Mouse (Mus musculus) heart, embryonic 16.5 days (tissue): Measurements from ENCODE around the gene Pyroxd2. TPM values are rescaled to one million over a fixed set of nuclear protein-coding genes. Genes with fewer than 3 reads are reported as not detected.

Experiments used
- ATAC-seq: fragments of 200-750 bp; cut with Nextera tagmentation; replicated peaks from 2 replicates; pipeline ENCODE4 v1.8.0; 2017; ENCODE audit warnings: moderate number of reproducible peaks; ENCODE audit not compliant: insufficient read depth, low FRiP score; ENCODE audit errors: extremely low read depth
- H3K27ac ChIP-seq: fragments of 300-500 bp; sonication (generic); 2 replicates; pipeline ENCODE4 v1.5.1; 2014; ENCODE audit warnings: mild to moderate bottlenecking, low read length, control low read depth, moderate library complexity
- H3K27me3 ChIP-seq: fragments of 300-500 bp; sonication (generic); 2 replicates; pipeline ENCODE4 v1.6.1; 2014; ENCODE audit warnings: low read length, mixed read lengths; ENCODE audit not compliant: control insufficient read depth, insufficient read depth
- H3K36me3 ChIP-seq: fragments of 300-500 bp; sonication (generic); 2 replicates; pipeline ENCODE4 v1.6.1; 2014; ENCODE audit not compliant: control insufficient read depth, insufficient read depth
- H3K4me1 ChIP-seq: fragments of 300-500 bp; sonication (generic); 2 replicates; pipeline ENCODE4 v1.6.1; 2014; ENCODE audit warnings: low read length, mixed read lengths; ENCODE audit not compliant: control insufficient read depth, insufficient read depth
- H3K4me2 ChIP-seq: fragments of 300-500 bp; sonication (generic); 2 replicates; pipeline ENCODE4 v1.6.1; 2014; ENCODE audit warnings: low read depth, mild to moderate bottlenecking, control low read depth, low read length
- H3K4me3 ChIP-seq: fragments of 300-500 bp; sonication (generic); 2 replicates; pipeline ENCODE4 v1.5.1; 2014; ENCODE audit warnings: mild to moderate bottlenecking, control low read depth, low read length
- H3K9ac ChIP-seq: fragments of 300-500 bp; sonication (generic); 2 replicates; pipeline ENCODE4 v1.6.1; 2014; ENCODE audit warnings: low read length, control low read depth
- H3K9me3 ChIP-seq: fragments of 300-500 bp; sonication (generic); replicated peaks from 2 replicates; pipeline ENCODE4 v1.6.1; 2016; ENCODE audit warnings: low read length; ENCODE audit not compliant: control insufficient read depth
- WGBS: fragments of 180-500 bp; shearing (Covaris S2); extraction: QIAGEN DNeasy Blood & Tissue Kit; methylation state at CpG from one replicate; pipeline ENCODE4 v1.1.7; 2014; 5-methylcytosine and 5-hydroxymethylcytosine counted together
- polyA plus RNA-seq: library from polyadenylated mRNA; unstranded; fragments of >200 nt; fragmentation: Nextera tagmentation; extraction: Ambion mirVana; gene quantifications from 2 replicates; pipeline ENCODE4 v1.2.1, GENCODE M21; 2015

Gene Pyroxd2
- polyA plus RNA-seq, 1 experiment from 2014 or later = 5.5 TPM

GRCm38 (mm10) chr19:42753141-42753917 is 754 bp upstream of the Pyroxd2 start:
- WGBS = 4% methylated on average over 11 of the region's 11 CpGs
- peak; percentile 54 for ATAC-seq

GRCm38 (mm10) chr19:42750196-42750595 is 2.4 kb downstream of the Pyroxd2 start:
- peaks cover 31% of the 10 kb centered on the region for H3K4me1 ChIP-seq
- H3K4me2 ChIP-seq = peak overlapping the region; percentile 40
- no peak for ATAC-seq
- H3K27me3 ChIP-seq = no peaks in the 10 kb centered on the region
- H3K36me3 ChIP-seq = no peaks in the 10 kb centered on the region
- H3K9me3 ChIP-seq = no peaks in the 10 kb centered on the region
- H3K9ac ChIP-seq = no peak overlapping the region
- H3K4me3 ChIP-seq = no peak overlapping the region
- WGBS = 45% methylated on average over 11 of the region's 11 CpGs
- no peak overlapping the region for H3K27ac ChIP-seq

More at GRCm38 (mm10) chr19:42753141-42753917, 754 bp upstream of the Pyroxd2 start:
- peak overlapping the region; percentile 84 for H3K4me2 ChIP-seq
- peak overlapping the region; percentile 96 for H3K27ac ChIP-seq
- peak overlapping the region; percentile 83 for H3K9ac ChIP-seq
- H3K36me3 ChIP-seq = no peaks in the 10 kb centered on the region
- peak overlapping the region; percentile 57 for H3K4me3 ChIP-seq
- H3K4me1 ChIP-seq = peaks cover 36% of the 10 kb centered on the region
- H3K9me3 ChIP-seq = no peaks in the 10 kb centered on the region
- no peaks in the 10 kb centered on the region for H3K27me3 ChIP-seq

DNA sequence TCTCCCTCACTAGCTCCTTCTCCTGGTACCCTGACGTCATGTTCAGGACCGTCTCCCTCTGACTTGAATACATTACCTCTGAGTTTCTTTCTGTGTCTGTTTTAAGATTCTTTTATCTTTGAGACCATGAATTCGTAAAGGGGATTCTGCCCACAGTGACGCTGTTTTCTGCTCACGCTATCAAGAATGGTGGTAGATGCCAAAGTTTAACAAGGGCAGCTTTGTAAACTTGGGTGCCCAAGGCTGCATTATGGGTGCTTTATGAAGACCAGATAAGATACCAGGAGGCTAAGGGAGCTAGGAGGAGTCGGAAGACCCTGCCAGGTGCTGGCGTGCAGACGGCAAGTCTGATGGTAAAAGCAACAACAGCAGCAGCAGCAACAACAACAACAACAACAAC is 5.9 kb downstream of the Pyroxd2 start:
- Histone ChIP-seq H3K4me1 (peaks cover 16% of the 10 kb centered on the region), H3K36me3 (no peaks in the 10 kb centered on the region), H3K27me3 (no peaks in the 10 kb centered on the region), H3K9me3 (no peaks in the 10 kb centered on the region), H3K4me2 (no peak overlapping the region), H3K4me3 (no peak overlapping the region), H3K9ac (no peak overlapping the region), H3K27ac (no peak overlapping the region)
- ATAC-seq = no peak
- WGBS = 86% methylated on average over 8 of the region's 8 CpGs

- Histone ChIP-seq H3K27me3 (no peaks in the 10 kb centered on the region), H3K27ac (no peak overlapping the region), H3K9ac (no peak overlapping the region), H3K4me3 (no peak overlapping the region), H3K4me2 (no peak overlapping the region), H3K36me3 (no peaks in the 10 kb centered on the region), H3K4me1 (peaks cover 13% of the 10 kb centered on the region), H3K9me3 (no peaks in the 10 kb centered on the region)
- WGBS = 73% methylated on average over 4 of the region's 4 CpGs
- ATAC-seq = no peak
Measured at GRCm38 (mm10) chr19:42745869-42746224, 6.7 kb downstream of the Pyroxd2 start.

GRCm38 (mm10) chr19:42745084-42745868 is 7.3 kb downstream of the Pyroxd2 start:
- no peak overlapping the region for H3K27ac ChIP-seq
- H3K4me3 ChIP-seq = no peak overlapping the region
- H3K4me2 ChIP-seq = no peak overlapping the region
- no peaks in the 10 kb centered on the region for H3K36me3 ChIP-seq
- H3K9ac ChIP-seq = no peak overlapping the region
- ATAC-seq = no peak
- H3K27me3 ChIP-seq = no peaks in the 10 kb centered on the region
- H3K9me3 ChIP-seq = no peaks in the 10 kb centered on the region
- H3K4me1 ChIP-seq = peaks cover 11% of the 10 kb centered on the region
- 60% methylated on average over 9 of the region's 9 CpGs for WGBS

DNA sequence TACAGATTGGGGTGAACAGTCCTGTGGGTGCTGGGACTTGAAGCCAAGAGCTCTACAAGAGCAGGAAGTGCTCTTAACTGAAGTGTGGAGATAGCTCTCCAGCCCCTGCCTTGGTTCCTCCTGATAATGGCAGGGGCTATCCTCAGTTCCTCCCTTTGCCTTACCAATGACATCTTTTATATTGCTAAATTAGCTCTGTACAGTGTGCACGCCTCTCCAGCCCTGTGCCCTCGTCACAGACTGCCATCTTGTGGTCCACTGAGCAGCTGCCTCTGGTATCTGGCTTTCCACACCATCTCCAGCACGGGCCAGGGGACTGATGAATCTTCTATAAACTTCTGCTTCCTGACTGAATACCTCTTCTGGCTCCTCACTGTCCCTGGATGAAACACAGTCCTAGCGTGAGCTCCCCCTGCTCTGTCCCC is 8.4 kb downstream of the Pyroxd2 start:
- Histone ChIP-seq H3K4me3 (no peak overlapping the region), H3K27me3 (no peaks in the 10 kb centered on the region), H3K36me3 (no peaks in the 10 kb centered on the region), H3K27ac (no peak overlapping the region), H3K9me3 (no peaks in the 10 kb centered on the region), H3K4me2 (no peak overlapping the region), H3K9ac (no peak overlapping the region), H3K4me1 (peaks cover 6% of the 10 kb centered on the region; the same call in 1 of the 2 replicates)
- WGBS = 11% methylated on average over 4 of the region's 4 CpGs
- peak; percentile 77; the same call in 1 of the 2 replicates for ATAC-seq

DNA sequence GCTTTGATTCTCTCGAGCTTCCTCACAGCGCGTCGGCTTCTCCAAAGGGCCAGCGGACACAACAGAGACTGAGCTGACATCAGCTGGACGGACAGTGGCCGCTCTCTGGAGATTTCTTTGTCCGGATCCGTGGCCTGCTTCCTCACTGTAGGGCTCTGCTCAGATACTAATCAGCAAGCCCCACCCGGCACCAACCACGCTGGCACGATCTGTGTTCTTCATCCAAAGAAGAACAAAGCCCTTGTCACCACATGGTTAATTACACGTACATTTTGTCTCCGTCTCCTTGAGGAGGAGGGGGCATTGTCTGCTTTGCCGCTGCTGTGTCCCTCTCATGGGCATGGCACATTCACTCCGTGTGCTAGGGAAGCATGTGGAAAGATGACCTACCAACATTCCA is 9.3 kb downstream of the Pyroxd2 start:
- H3K36me3 ChIP-seq = no peaks in the 10 kb centered on the region
- ATAC-seq = no peak
- H3K9me3 ChIP-seq = no peaks in the 10 kb centered on the region
- H3K27ac ChIP-seq = no peak overlapping the region
- H3K27me3 ChIP-seq = no peaks in the 10 kb centered on the region
- no peak overlapping the region for H3K4me3 ChIP-seq
- 74% methylated on average over 16 of the region's 16 CpGs for WGBS
- no peak overlapping the region for H3K9ac ChIP-seq
- H3K4me2 ChIP-seq = no peak overlapping the region
- peaks cover 6% of the 10 kb centered on the region; the same call in 1 of the 2 replicates for H3K4me1 ChIP-seq

- ATAC-seq = no peak
- Histone ChIP-seq H3K4me1 (peaks cover 6% of the 10 kb centered on the region; the same call in 1 of the 2 replicates), H3K9me3 (no peaks in the 10 kb centered on the region), H3K9ac (no peak overlapping the region), H3K4me3 (no peak overlapping the region), H3K4me2 (peak overlapping the region; percentile 27), H3K36me3 (no peaks in the 10 kb centered on the region), H3K27me3 (no peaks in the 10 kb centered on the region), H3K27ac (no peak overlapping the region)
- WGBS = 34% methylated on average over 14 of the region's 14 CpGs
Measured at GRCm38 (mm10) chr19:42741884-42742283, 10.7 kb downstream of the Pyroxd2 start.
